Mouse (Mus musculus) liver, embryonic 11.5 days (tissue): ENCODE data around the gene Efcab9. TPM values are rescaled to one million over a fixed set of nuclear protein-coding genes. Genes with fewer than 3 reads are reported as not detected.
A peak's percentile ranks its signal among the peaks of the same experiment; 100 is the strongest.

Source experiments
- ATAC-seq: fragments of 200-750 bp; cut with Nextera tagmentation; replicated peaks from 2 replicates; pipeline ENCODE4 v1.8.0; 2017; ENCODE audit warnings: moderate number of reproducible peaks, mild to moderate bottlenecking, moderate TSS enrichment, moderate library complexity; ENCODE audit not compliant: low FRiP score
- DNase-seq: peaks from one replicate; pipeline ENCODE4 v3.0.0-alpha.2; 2017; ENCODE audit warnings: low spot score
- H3K27ac ChIP-seq: fragments of 300-500 bp; sonication (generic); 2 replicates; pipeline ENCODE4 v1.5.1; 2014; ENCODE audit warnings: mild to moderate bottlenecking, low read depth, low read length, control low read depth
- H3K27me3 ChIP-seq: fragments of 300-500 bp; sonication (generic); replicated peaks from 2 replicates; pipeline ENCODE4 v1.6.1; 2014; ENCODE audit warnings: low read length, mixed read lengths; ENCODE audit not compliant: control insufficient read depth, insufficient read depth
- H3K36me3 ChIP-seq: fragments of 300-500 bp; sonication (generic); 2 replicates; pipeline ENCODE4 v1.6.1; 2014; ENCODE audit warnings: mild to moderate bottlenecking, low read length, moderate library complexity, mixed read lengths; ENCODE audit not compliant: control insufficient read depth, insufficient read depth
- H3K4me1 ChIP-seq: fragments of 300-500 bp; sonication (generic); replicated peaks from 2 replicates; pipeline ENCODE4 v1.6.1; 2014; ENCODE audit warnings: low read length, mixed read lengths; ENCODE audit not compliant: control insufficient read depth, insufficient read depth
- H3K4me2 ChIP-seq: fragments of 300-500 bp; sonication (generic); 2 replicates; pipeline ENCODE4 v1.6.1; 2014; ENCODE audit warnings: mild to moderate bottlenecking, control low read depth, moderate library complexity
- H3K4me3 ChIP-seq: fragments of 300-500 bp; sonication (generic); 2 replicates; pipeline ENCODE4 v1.5.1; 2014; ENCODE audit warnings: low read depth, low read length, control low read depth
- H3K9ac ChIP-seq: fragments of 300-500 bp; sonication (generic); 2 replicates; pipeline ENCODE4 v1.6.1; 2014; ENCODE audit warnings: low read depth, low read length, control low read depth
- H3K9me3 ChIP-seq: fragments of 300-500 bp; sonication (generic); 2 replicates; pipeline ENCODE4 v1.6.1; 2016; ENCODE audit warnings: low read length, inconsistent platforms, mixed read lengths; ENCODE audit not compliant: control insufficient read depth
- WGBS: fragments of 180-500 bp; shearing (Covaris S2); extraction: QIAGEN DNeasy Blood & Tissue Kit; methylation state at CpG from one replicate; pipeline ENCODE4 v1.1.7; 2014; 5-methylcytosine and 5-hydroxymethylcytosine counted together
- polyA plus RNA-seq: library from polyadenylated mRNA; unstranded; fragments of >200 nt; fragmentation: Nextera tagmentation; extraction: Ambion mirVana; gene quantifications from 2 replicates; pipeline ENCODE4 v1.2.1, GENCODE M21; 2014

Gene Efcab9
- polyA plus RNA-seq, 1 experiment from 2014 or later = 0.49 TPM

DNA sequence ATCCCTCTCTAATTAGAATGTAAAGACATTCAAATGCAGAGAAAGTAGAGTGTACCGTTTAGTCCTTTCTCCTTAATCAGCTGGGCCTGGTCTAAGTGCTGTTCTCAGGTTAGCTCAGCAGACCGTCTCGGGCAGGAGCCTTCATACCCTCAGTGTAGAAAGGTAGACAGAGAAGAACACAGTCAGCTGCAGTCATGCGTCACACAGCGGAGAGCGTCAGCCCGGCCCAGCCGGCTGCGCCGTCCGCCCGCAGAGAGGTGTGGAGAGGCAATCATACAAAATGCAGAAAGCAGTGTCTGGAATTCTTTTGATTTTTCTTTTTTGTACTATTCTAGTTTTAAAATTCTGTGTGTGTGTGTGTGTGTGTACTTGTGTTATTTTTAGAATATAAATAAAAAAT, 13.7 kb upstream of the Efcab9 start:
- no peak overlapping the region for H3K4me3 ChIP-seq
- H3K4me1 ChIP-seq = peaks cover 36% of the 10 kb centered on the region
- no peak overlapping the region for H3K4me2 ChIP-seq
- H3K9ac ChIP-seq = no peak overlapping the region
- no peaks in the 10 kb centered on the region for H3K9me3 ChIP-seq
- ATAC-seq (no peak), DNase-seq (no peak)
- peaks cover 2% of the 10 kb centered on the region; the same call in 1 of the 2 replicates for H3K36me3 ChIP-seq
- WGBS = 88% methylated on average over 12 of the region's 12 CpGs
- no peak overlapping the region for H3K27ac ChIP-seq
- no peaks in the 10 kb centered on the region for H3K27me3 ChIP-seq

DNA sequence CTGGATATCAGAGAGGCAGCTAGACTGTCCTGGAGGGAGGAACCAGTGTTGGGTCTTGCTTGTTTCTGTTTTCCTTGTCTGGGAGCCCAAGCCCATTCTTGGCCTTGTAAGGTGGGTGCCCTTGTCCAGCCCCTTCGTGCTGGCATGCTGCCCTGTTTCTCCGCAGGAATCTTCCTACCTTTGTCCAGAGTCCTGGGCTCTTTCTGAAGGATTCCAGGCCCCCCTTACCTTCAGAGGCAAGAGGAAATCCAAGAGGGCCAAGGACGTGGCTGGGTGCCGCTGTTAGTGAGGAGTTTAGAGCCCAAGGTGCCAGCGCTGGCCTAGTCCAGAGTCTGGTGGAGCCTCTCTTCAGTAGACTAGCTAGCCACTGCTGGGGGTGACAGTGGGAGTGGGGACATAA, 12.6 kb upstream of the Efcab9 start:
- DNase-seq = no peak
- H3K27me3 ChIP-seq = no peaks in the 10 kb centered on the region
- peaks cover 47% of the 10 kb centered on the region for H3K4me1 ChIP-seq
- H3K27ac ChIP-seq = peak overlapping the region; percentile 34; the same call in 1 of the 2 replicates
- H3K4me3 ChIP-seq = no peak overlapping the region
- WGBS = 88% methylated on average over 5 of the region's 5 CpGs
- peaks cover 2% of the 10 kb centered on the region; the same call in 1 of the 2 replicates for H3K36me3 ChIP-seq
- H3K4me2 ChIP-seq = no peak overlapping the region
- H3K9me3 ChIP-seq = no peaks in the 10 kb centered on the region
- H3K9ac ChIP-seq = peak overlapping the region; percentile 1; the same call in 1 of the 2 replicates
- ATAC-seq = no peak

DNA sequence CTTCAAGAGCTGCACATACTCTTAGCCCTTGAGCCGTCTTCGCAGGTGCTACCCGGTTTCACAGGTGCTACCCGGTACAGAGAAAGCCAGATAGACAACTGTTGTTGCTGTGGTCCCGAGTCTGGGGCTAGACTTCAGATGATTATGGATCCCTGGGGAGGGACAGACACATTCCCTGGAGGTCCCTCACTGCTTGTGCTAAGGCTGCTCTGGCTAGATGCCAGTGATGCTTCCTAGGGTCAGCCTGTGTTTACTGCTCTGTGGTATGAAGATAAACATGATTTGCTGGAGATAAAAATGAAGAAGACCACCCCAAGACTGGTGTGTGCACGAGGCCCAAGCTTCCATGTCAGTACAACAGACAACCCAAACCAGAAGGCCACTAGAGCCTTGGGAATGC, 12.2 kb upstream of the Efcab9 start:
- Histone ChIP-seq H3K4me1 (peaks cover 52% of the 10 kb centered on the region), H3K36me3 (peaks cover 2% of the 10 kb centered on the region; the same call in 1 of the 2 replicates), H3K4me3 (no peak overlapping the region), H3K9me3 (no peaks in the 10 kb centered on the region), H3K27ac (peak overlapping the region; percentile 34; the same call in 1 of the 2 replicates), H3K9ac (no peak overlapping the region; the same call in 1 of the 2 replicates), H3K4me2 (no peak overlapping the region), H3K27me3 (no peaks in the 10 kb centered on the region)
- ATAC-seq (no peak), DNase-seq (no peak)
- 80% methylated on average over 6 of the region's 6 CpGs for WGBS

DNA sequence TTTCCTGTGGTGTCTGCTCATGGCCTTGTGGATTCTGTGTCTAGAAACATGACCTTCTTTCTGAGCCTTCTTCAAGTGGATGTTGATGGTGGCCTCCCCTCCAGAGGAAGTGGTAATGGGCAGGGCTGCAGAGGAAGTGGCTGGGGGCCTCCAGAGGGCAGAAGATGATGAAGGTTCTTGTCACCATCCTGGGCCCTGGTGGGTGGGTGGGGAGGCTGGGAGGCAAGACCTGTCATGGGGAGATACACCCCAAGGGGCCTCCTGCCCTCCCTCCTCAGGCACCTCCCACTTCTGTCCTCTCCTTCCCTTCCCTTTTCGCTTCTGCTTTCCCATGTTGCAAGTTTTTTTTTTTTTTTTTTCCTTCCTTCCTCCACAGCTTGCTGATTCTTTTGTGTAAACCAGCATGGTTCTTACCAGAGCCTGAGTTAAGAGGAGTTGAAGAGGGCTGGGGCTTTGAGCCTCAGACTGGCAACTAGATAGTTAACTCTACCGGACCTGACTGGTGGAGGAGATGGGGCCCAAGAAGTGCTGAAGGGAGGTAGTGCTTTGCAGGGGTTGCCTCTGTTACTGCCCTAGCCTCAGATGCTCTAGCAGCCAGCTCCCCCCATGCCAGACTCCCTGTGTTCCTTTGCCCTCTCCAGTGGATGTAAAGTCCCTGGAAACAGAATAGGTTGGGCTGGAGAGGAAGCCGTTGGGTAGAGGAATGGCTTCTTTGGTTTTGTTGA, 11.0 kb upstream of the Efcab9 start:
- Histone ChIP-seq H3K4me3 (peak overlapping the region; percentile 31), H3K9me3 (no peaks in the 10 kb centered on the region), H3K36me3 (peaks cover 2% of the 10 kb centered on the region; the same call in 1 of the 2 replicates), H3K27me3 (no peaks in the 10 kb centered on the region), H3K27ac (peak overlapping the region; percentile 93), H3K9ac (peak overlapping the region; percentile 56), H3K4me2 (peak overlapping the region; percentile 79), H3K4me1 (peaks cover 57% of the 10 kb centered on the region)
- ATAC-seq (peak; percentile 96), DNase-seq (peak; percentile 77)
- WGBS = 32% methylated on average over 3 of the region's 3 CpGs

DNA sequence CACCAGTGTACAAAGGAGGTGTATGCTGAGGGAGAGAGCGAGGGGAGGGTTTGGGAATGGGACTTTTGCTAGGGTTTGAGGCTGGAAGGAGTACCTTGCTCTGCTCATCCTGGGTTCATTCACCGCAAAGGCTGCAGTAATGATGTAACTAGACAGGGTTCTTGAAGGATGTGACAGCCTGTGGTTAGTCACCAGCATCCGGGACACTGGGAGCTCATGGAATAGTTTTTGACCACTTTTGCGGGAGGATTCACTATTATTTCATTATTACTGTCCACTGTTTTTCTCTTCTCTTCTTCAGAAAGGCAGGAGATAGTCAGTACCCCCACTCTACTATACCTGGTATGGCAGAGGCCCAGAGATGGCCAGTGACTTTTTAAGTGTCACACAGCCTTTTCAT, 10.3 kb upstream of the Efcab9 start:
- H3K4me1 ChIP-seq = peaks cover 57% of the 10 kb centered on the region
- peak overlapping the region; percentile 79 for H3K4me2 ChIP-seq

DNA sequence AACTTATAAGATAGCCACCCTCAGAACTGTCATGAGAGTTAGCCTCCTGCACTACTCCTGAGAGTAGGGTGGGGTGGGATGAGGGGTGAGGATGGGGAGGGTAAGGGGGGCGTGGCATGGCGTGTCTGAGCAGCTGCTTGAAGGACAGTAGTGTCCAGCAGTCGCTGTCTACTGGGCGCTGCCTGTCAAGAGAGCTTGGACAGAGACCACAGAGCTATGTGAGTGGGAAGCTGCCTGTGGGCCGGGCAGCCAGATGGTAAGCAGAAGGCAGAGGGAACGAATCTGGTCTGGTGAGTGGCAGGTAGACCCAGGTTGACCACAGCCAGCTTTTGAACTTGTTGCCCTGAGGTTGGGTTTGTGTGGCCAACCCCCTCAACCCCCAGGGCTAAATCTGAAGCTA, 8.6 kb upstream of the Efcab9 start:
- ATAC-seq = no peak
- Histone ChIP-seq H3K36me3 (peaks cover 2% of the 10 kb centered on the region; the same call in 1 of the 2 replicates), H3K4me2 (no peak overlapping the region), H3K9me3 (no peaks in the 10 kb centered on the region), H3K9ac (no peak overlapping the region), H3K4me1 (peaks cover 57% of the 10 kb centered on the region), H3K27me3 (no peaks in the 10 kb centered on the region), H3K27ac (no peak overlapping the region), H3K4me3 (no peak overlapping the region)
- 67% methylated on average over 6 of the region's 6 CpGs for WGBS
- DNase-seq = no peak

More for the DNA sequence above, 10.3 kb upstream of the Efcab9 start:
- peak overlapping the region; percentile 31 for H3K4me3 ChIP-seq
- DNase-seq = no peak
- H3K27ac ChIP-seq = peak overlapping the region; percentile 93
- peaks cover 2% of the 10 kb centered on the region; the same call in 1 of the 2 replicates for H3K36me3 ChIP-seq
- H3K9ac ChIP-seq = peak overlapping the region; percentile 56
- H3K27me3 ChIP-seq = no peaks in the 10 kb centered on the region
- 47% methylated on average over 4 of the region's 4 CpGs for WGBS
- ATAC-seq = 0 out of 2 replicates have a peak, but pooled peaks have one; percentile 3
- H3K9me3 ChIP-seq = no peaks in the 10 kb centered on the region

DNA sequence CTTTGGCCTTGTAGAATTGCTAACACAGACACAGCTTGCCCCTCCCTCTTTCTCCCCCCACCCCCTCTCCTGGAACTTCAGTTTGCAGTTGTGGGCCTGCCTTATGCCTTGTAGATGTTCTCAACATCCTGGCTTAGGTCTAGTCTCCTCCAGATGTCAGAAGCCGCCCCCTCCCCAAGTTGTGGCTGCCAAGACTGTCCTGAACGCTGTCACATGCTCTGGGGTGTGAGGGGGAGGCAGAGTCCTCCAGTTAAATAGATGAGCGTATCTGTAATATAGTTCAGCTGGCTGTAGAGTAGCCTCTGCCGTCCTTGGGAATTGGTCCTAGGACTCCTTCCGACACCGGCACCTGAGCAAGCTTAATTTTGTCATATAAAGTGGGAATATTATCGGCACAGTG, 7.8 kb upstream of the Efcab9 start:
- WGBS = 84% methylated on average over 7 of the region's 7 CpGs
- Histone ChIP-seq H3K9me3 (no peaks in the 10 kb centered on the region), H3K4me1 (peaks cover 61% of the 10 kb centered on the region), H3K36me3 (peaks cover 2% of the 10 kb centered on the region; the same call in 1 of the 2 replicates), H3K27ac (no peak overlapping the region), H3K4me3 (no peak overlapping the region), H3K9ac (no peak overlapping the region), H3K4me2 (no peak overlapping the region), H3K27me3 (no peaks in the 10 kb centered on the region)
- DNase-seq (no peak), ATAC-seq (no peak)

DNA sequence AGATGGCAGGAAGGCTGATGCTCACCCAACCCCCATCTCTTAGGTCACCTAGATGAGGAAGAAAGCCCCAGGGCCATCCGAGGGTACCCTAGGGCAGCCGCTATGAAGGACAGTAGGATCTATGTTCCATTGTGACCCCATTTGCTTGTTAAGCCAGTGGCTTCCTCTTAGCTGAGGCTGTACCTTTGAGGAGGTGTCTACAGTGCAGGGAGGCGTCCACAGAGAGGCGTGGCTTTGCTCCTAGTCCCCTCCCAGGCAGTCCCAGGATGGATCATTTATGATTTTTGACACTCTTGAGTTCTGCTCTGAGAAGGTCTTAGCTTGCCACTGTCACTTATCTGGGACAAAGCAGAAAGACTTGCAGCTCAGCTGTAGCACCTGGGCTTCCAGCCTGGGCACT, 7.0 kb upstream of the Efcab9 start:
- ATAC-seq (no peak), DNase-seq (no peak)
- 53% methylated on average over 4 of the region's 4 CpGs for WGBS
- H3K9ac ChIP-seq = no peak overlapping the region
- H3K27ac ChIP-seq = peak overlapping the region; percentile 15
- no peaks in the 10 kb centered on the region for H3K9me3 ChIP-seq
- no peaks in the 10 kb centered on the region for H3K36me3 ChIP-seq
- 0 out of 2 replicates have a peak overlapping the region, but pooled peaks have one; percentile 5 for H3K4me2 ChIP-seq
- peaks cover 63% of the 10 kb centered on the region for H3K4me1 ChIP-seq
- no peak overlapping the region for H3K4me3 ChIP-seq
- H3K27me3 ChIP-seq = no peaks in the 10 kb centered on the region

DNA sequence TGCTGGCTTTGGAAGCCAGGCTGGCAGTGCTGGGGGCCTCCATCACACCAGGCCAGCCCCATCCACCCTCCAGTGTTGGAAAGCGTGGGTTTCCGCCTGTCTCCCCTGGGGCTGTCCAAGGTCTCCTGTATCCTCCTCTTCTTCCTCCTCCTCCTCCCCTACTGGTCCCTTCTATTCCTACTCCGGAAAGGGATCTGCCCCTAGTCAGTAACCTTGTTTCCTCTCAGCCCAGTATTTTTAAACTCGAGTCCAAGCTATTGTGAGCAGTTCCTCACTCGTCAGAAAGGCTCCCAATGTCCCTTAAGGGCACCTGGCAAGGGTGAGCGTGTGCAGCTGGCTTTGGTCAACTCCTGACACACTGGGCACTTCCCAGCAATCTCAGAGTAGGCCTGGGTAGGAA, 6.6 kb upstream of the Efcab9 start:
- H3K9ac ChIP-seq = no peak overlapping the region
- H3K27me3 ChIP-seq = no peaks in the 10 kb centered on the region
- no peaks in the 10 kb centered on the region for H3K36me3 ChIP-seq
- 0 out of 2 replicates have a peak overlapping the region, but pooled peaks have one; percentile 5 for H3K4me2 ChIP-seq
- ATAC-seq = no peak
- H3K27ac ChIP-seq = peak overlapping the region; percentile 15
- no peak overlapping the region for H3K4me3 ChIP-seq
- DNase-seq = no peak
- H3K4me1 ChIP-seq = peaks cover 63% of the 10 kb centered on the region
- 62% methylated on average over 6 of the region's 6 CpGs for WGBS
- H3K9me3 ChIP-seq = no peaks in the 10 kb centered on the region
